Mouse (Mus musculus) thymus, adult 2 months (tissue): Measurements from ENCODE around the gene Sept9.

ENCODE experiments used
- CTCF ChIP-seq: fragments of 200-500 bp; IDR thresholded peaks from 2 replicates; pipeline ENCODE4 v1.5.1; 2012; ENCODE audit warnings: mild to moderate bottlenecking, control low read depth, low read length, moderate library complexity, borderline replicate concordance; ENCODE audit not compliant: control insufficient read depth, poor library complexity, insufficient read depth; ENCODE audit errors: extremely low read depth
- POLR2A ChIP-seq: fragments of 200-500 bp; IDR thresholded peaks from 2 replicates; pipeline ENCODE4 v1.6.1; 2012; ENCODE audit warnings: mild to moderate bottlenecking, low read length, control low read depth, moderate library complexity; ENCODE audit not compliant: control insufficient read depth, poor library complexity, insufficient read depth; ENCODE audit errors: extremely low read depth

GRCm38 (mm10) chr11:117305509-117306188 lies 106.2 kb downstream of the Sept9 start:
- TF ChIP-seq CTCF (no peak), POLR2A (no peak)
